8 mouse cellular contexts compared by ENCODE assay signal in genomic region chr2:127444055-127444789, GRCm38 (mm10). TPM values are rescaled to one million over a fixed set of nuclear protein-coding genes. Genes with fewer than 3 reads are reported as not detected.
A peak's percentile ranks its signal among the peaks of the same experiment; 100 is the strongest.
DNase-seq lines count a peak whose midpoint lies in the region; ATAC-seq and TF ChIP-seq lines count a peak whose summit lies in the region.

Gene Fahd2a, minus strand, starts transcription at chr2:127444565.

- no peak for TF ChIP-seq EP300 in ES-Bruce4 (IDR thresholded peaks at IDR 0.05; ENCODE audit: insufficient read depth, low read depth, low read length)

- H3K9ac ChIP-seq in ES-Bruce4 (ENCODE audit: low read depth, poor library complexity, severe bottlenecking), result peak within 1 kb of the TSS; percentile 24
- H3K9ac ChIP-seq in forebrain, embryonic 14.5 days (ENCODE audit: low read length), result peak within 1 kb of the TSS; percentile 82
- H3K9ac ChIP-seq in neural tube, embryonic 15.5 days (replicated peaks), result peak within 1 kb of the TSS; percentile 78

- no peaks in the 10 kb centered on the region for H3K36me3 ChIP-seq in ES-Bruce4 (ENCODE audit: control insufficient read depth, insufficient read depth, low read length, poor library complexity, severe bottlenecking)
- H3K36me3 ChIP-seq in forebrain, embryonic 14.5 days (ENCODE audit: control insufficient read depth, insufficient read depth, low read length), result peaks cover 13% of the 10 kb centered on the region
- peaks cover 11% of the 10 kb centered on the region; the same call in 1 of the 2 replicates for H3K36me3 ChIP-seq in neural tube, embryonic 15.5 days

- peak; percentile 97 for ATAC-seq in forebrain, embryonic 14.5 days
- peak; percentile 95 for ATAC-seq in neural tube, embryonic 15.5 days (ENCODE audit: low FRiP score)

- peak; percentile 84 for DNase-seq in cerebellum, adult 11 months
- DNase-seq in forebrain, embryonic 14.5 days (ENCODE audit: low spot score), result peak; percentile 96
- peak; percentile 68 to 88 for DNase-seq in heart, postnatal 14 days
- DNase-seq in layer of hippocampus, adult 11-12 months (ENCODE audit: low spot score), result peak; percentile 89
- peak; percentile 89 to 93 for DNase-seq in lung, adult 18-20 months
- DNase-seq in testis, postnatal 14 days (ENCODE audit: low spot score), result peak; percentile 90

- H3K4me2 ChIP-seq in forebrain, embryonic 14.5 days (ENCODE audit: low read length), result peak within 1 kb of the TSS; percentile 83
- H3K4me2 ChIP-seq in neural tube, embryonic 15.5 days, result peak within 1 kb of the TSS; percentile 92

- H3K27ac ChIP-seq in ES-Bruce4 (ENCODE audit: insufficient read depth, low read length), result no peak within 1 kb of the TSS
- no peak within 1 kb of the TSS for H3K27ac ChIP-seq in forebrain, embryonic 14.5 days (ENCODE audit: low read depth, low read length)
- peak within 1 kb of the TSS; percentile 63; the same call in 1 of the 2 replicates for H3K27ac ChIP-seq in neural tube, embryonic 15.5 days (replicated peaks)

- H3K9me3 ChIP-seq in ES-Bruce4 (replicated peaks; ENCODE audit: control insufficient read depth, insufficient read depth, low read length, poor library complexity, severe bottlenecking), result no peaks in the 10 kb centered on the region
- no peaks in the 10 kb centered on the region for H3K9me3 ChIP-seq in forebrain, embryonic 14.5 days (replicated peaks; ENCODE audit: control insufficient read depth, low read length)
- no peaks in the 10 kb centered on the region for H3K9me3 ChIP-seq in neural tube, embryonic 15.5 days (replicated peaks)

- 4% methylated on average over 37 of the region's 37 CpGs for WGBS in forebrain, embryonic 14.5 days
- 3% methylated on average over 37 of the region's 37 CpGs for WGBS in neural tube, embryonic 15.5 days

- intact Hi-C loops in heart, postnatal 14 days (cut with DNase I), result no loop called here

- peak within 1 kb of the TSS; percentile 72 for H3K4me3 ChIP-seq in ES-Bruce4 (ENCODE audit: low read depth, low read length)
- H3K4me3 ChIP-seq in forebrain, embryonic 14.5 days (ENCODE audit: low read depth, low read length), result peak within 1 kb of the TSS; percentile 75
- peak within 1 kb of the TSS; percentile 88 for H3K4me3 ChIP-seq in neural tube, embryonic 15.5 days (replicated peaks)

- no peaks in the 10 kb centered on the region for H3K27me3 ChIP-seq in ES-Bruce4 (ENCODE audit: control insufficient read depth, insufficient read depth, low read length, poor library complexity, severe bottlenecking)
- H3K27me3 ChIP-seq in forebrain, embryonic 14.5 days (replicated peaks; ENCODE audit: control insufficient read depth, insufficient read depth, low read length), result no peaks in the 10 kb centered on the region
- 0 out of 2 replicates have a peak, but pooled peaks cover 4% of the 10 kb centered on the region for H3K27me3 ChIP-seq in neural tube, embryonic 15.5 days (replicated peaks)

- peak; percentile 55 for TF ChIP-seq POLR2A in ES-Bruce4 (IDR thresholded peaks at IDR 0.05; ENCODE audit: insufficient read depth, low read length)

- TF ChIP-seq CTCF in ES-Bruce4 (IDR thresholded peaks at IDR 0.05; ENCODE audit: low read depth, low read length), result no peak

- no peaks in the 10 kb centered on the region for H3K4me1 ChIP-seq in ES-Bruce4 (ENCODE audit: control insufficient read depth, insufficient read depth, low read length)
- peaks cover 9% of the 10 kb centered on the region for H3K4me1 ChIP-seq in forebrain, embryonic 14.5 days (ENCODE audit: control insufficient read depth, insufficient read depth, low read length)
- H3K4me1 ChIP-seq in neural tube, embryonic 15.5 days, result peaks cover 28% of the 10 kb centered on the region

RNA-seq across cellular contexts. Expression of gene Fahd2a, which starts in this region (rescaled TPM):
- 14.8 and 16.1 TPM in 2 replicates for polyA plus RNA-seq in ES-Bruce4 (2011; ENCODE audit: insufficient read depth, insufficient read length, low read depth, missing spikeins)
- 32.1 and 32.8 TPM in 2 replicates for polyA plus RNA-seq in forebrain, embryonic 14.5 days (2014; fragmentation: Nextera tagmentation; extraction: Ambion mirVana)
- total RNA-seq in heart, postnatal 14 days (2021), result 10 to 100 TPM; 25.9 to 30.2 TPM
- 31.2 and 36.4 TPM in 2 replicates for polyA plus RNA-seq in neural tube, embryonic 15.5 days (2015; fragmentation: Nextera tagmentation; extraction: Ambion mirVana)

Comparison
In these comparisons a context has a peak if more than half of its experiments do, and no peak if none do; other contexts are left out.
1. H3K9ac ChIP-seq: peak in every context shown above with its lines; median percentile 82 in forebrain, embryonic 14.5 days; 78 in neural tube, embryonic 15.5 days; 24 in ES-Bruce4.